Mouse (Mus musculus): ENCODE data around the gene Scp2. TPM values are rescaled to one million over a fixed set of nuclear protein-coding genes. Genes with fewer than 3 reads are reported as not detected.

The Scp2 gene
- polyA plus RNA-seq, 1 experiment from 2014 or later = 156 TPM

DNA sequence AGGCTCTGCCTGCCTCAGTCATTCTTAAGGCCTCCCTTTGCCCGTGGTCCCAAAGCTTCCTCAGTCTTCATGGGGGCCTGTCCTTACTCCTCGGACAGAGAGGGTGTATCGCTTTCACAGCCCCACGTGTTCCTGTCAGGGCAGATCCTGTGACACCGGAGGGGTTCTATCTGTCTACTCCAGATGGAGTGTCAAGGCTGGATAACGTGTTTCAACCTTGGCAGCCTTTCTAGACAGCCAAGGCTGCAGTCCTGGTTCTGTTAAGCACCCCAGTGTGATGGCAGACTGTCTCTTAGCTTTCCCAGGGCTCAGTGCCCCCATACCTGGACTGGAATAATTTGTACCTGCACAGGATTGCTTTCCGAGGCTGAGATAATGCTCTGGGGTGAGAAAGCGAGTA is 136.3 kb downstream of the Scp2 start:
- Histone ChIP-seq H3K9me3 (no peaks in the 10 kb centered on the region), H3K27me3 (0 out of 2 replicates have a peak, but pooled peaks cover 2% of the 10 kb centered on the region), H3K4me3 (no peak overlapping the region), H3K4me1 (no peaks in the 10 kb centered on the region; the same call in 1 of the 2 replicates), H3K4me2 (replicated peaks) (no peak overlapping the region), H3K9ac (no peak overlapping the region), H3K27ac (no peak overlapping the region), H3K36me3 (no peaks in the 10 kb centered on the region)
- no peak for ATAC-seq (ENCODE audit: insufficient number of reproducible peaks, insufficient read depth, low FRiP score, low TSS enrichment)
- 70% methylated on average over 8 of the region's 8 CpGs for WGBS

DNA sequence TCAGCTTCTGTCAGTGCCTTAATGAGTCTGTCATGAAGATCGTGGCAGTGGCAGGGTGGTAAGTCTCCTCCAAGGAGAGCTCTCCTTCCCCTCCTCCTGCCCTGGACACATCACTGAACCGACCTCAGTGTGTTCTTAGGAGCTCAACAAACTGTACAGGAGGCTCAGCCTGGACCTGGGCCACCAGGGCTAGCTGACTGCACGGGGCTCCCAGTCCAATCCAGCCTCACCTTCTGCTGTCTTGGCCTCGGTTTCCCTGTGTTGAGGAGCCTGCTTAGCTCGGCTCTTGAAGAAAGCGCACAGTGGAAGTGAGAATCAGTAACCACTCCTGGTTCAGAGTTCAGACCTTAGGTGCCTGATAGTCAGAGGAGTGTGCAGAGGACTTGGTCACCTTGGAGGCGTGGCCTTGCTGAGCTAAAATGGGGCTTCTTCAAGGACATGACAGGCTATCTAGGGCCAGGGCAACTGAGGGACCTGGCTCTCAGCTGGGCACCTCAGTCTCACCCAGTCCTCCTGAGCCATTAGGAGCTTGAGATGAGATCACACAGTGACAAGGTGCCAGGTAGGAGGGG is 137.2 kb downstream of the Scp2 start:
- H3K36me3 ChIP-seq = no peaks in the 10 kb centered on the region
- no peak overlapping the region for H3K4me3 ChIP-seq
- WGBS = 77% methylated on average over 7 of the region's 7 CpGs
- H3K9me3 ChIP-seq = no peaks in the 10 kb centered on the region
- no peak for ATAC-seq (ENCODE audit: insufficient number of reproducible peaks, insufficient read depth, low FRiP score, low TSS enrichment)
- no peak overlapping the region for H3K27ac ChIP-seq
- H3K4me1 ChIP-seq = no peaks in the 10 kb centered on the region; the same call in 1 of the 2 replicates
- H3K9ac ChIP-seq = no peak overlapping the region
- H3K4me2 ChIP-seq (replicated peaks) = no peak overlapping the region
- 0 out of 2 replicates have a peak, but pooled peaks cover 2% of the 10 kb centered on the region for H3K27me3 ChIP-seq

DNA sequence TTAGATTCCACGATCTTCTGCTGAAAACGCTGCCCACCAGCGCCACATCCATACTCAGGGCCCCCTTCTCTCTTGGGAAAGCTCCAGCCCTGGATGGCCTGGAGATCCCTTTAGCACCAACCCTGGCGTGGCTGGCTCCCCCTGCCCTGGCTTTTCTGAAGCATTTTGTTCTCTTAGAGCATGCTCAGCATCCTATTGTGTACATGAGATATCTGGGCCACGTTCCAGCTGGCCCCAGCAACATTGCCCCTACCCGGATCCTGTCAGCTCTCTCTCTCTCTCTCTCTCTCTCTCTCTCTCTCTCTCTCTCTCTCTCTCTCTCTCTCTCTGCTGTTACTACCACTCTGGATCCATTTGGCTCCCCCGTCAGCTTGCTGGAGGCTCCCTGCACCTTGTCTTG is 139.5 kb downstream of the Scp2 start:
- Histone ChIP-seq H3K36me3 (no peaks in the 10 kb centered on the region), H3K9ac (no peak overlapping the region), H3K4me2 (replicated peaks) (no peak overlapping the region), H3K4me1 (no peaks in the 10 kb centered on the region), H3K27me3 (0 out of 2 replicates have a peak, but pooled peaks cover 2% of the 10 kb centered on the region), H3K27ac (no peak overlapping the region), H3K4me3 (no peak overlapping the region), H3K9me3 (no peaks in the 10 kb centered on the region)
- WGBS = 67% methylated on average over 7 of the region's 7 CpGs
- no peak for ATAC-seq (ENCODE audit: insufficient number of reproducible peaks, insufficient read depth, low FRiP score, low TSS enrichment)

DNA sequence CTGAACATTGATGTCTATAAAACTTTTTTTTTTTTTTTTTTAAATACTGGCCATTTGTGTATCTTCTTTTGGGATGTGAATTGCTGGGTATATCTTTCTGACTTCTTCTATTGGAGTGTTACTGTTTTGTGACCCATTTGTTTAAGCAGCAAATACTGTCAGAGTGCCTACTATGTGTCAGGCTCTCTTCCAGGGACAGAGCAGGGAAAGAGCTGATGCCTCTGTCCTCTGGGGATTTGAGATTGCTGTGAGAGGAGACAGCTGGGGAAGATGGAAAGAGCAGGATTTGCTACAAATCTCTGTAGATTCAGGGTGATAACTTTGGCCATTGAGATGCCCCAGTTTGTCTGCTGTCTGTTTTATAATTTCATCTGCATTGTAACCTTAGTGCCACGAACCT is 145.4 kb downstream of the Scp2 start:
- WGBS = 64% methylated on average over 1 of the region's 1 CpGs
- Histone ChIP-seq H3K9me3 (no peaks in the 10 kb centered on the region), H3K4me3 (no peak overlapping the region), H3K27me3 (no peaks in the 10 kb centered on the region), H3K9ac (no peak overlapping the region), H3K4me2 (replicated peaks) (no peak overlapping the region), H3K27ac (no peak overlapping the region), H3K4me1 (peaks cover 8% of the 10 kb centered on the region), H3K36me3 (no peaks in the 10 kb centered on the region)
- ATAC-seq (ENCODE audit: insufficient number of reproducible peaks, insufficient read depth, low FRiP score, low TSS enrichment) = no peak

DNA sequence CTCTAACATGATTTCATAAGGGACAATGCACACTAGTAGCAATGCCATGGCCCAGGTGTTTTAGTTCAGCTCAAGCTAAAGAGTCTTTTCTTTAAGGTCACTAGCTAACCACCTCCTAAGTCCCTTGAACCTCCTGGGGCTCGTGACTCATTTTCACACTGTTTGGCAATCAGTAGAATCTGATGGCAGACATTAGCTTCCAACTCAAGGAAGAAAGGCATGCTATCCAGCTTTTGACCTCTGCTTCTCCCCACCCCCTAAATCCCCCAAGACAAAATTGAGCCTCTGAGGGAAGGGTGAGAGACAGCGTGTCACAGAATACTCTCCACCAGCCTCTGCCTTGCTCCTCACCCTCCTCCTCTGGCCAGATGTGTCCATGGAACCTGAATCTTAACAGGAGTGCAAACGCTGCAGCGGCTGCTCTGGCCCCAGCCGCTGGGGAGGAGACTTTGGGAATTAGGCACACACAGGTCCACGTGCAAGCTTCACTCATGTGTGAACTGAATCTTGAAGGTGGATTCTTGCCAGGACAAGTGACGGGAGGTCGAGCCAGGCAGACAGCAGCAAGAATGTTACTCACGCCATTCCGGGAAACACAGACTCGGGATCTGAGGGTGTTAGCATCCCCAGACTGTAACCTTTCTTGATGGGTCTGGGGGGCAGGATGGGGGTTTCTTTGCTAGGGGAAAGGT is 146.0 kb downstream of the Scp2 start:
- no peak overlapping the region for H3K4me3 ChIP-seq
- 25% methylated on average over 11 of the region's 11 CpGs for WGBS
- no peak overlapping the region for H3K4me2 ChIP-seq (replicated peaks)
- ATAC-seq (ENCODE audit: insufficient number of reproducible peaks, insufficient read depth, low FRiP score, low TSS enrichment) = no peak
- H3K4me1 ChIP-seq = peaks cover 8% of the 10 kb centered on the region
- no peaks in the 10 kb centered on the region for H3K36me3 ChIP-seq
- no peak overlapping the region for H3K27ac ChIP-seq
- H3K9me3 ChIP-seq = no peaks in the 10 kb centered on the region
- H3K27me3 ChIP-seq = no peaks in the 10 kb centered on the region
- no peak overlapping the region for H3K9ac ChIP-seq

DNA sequence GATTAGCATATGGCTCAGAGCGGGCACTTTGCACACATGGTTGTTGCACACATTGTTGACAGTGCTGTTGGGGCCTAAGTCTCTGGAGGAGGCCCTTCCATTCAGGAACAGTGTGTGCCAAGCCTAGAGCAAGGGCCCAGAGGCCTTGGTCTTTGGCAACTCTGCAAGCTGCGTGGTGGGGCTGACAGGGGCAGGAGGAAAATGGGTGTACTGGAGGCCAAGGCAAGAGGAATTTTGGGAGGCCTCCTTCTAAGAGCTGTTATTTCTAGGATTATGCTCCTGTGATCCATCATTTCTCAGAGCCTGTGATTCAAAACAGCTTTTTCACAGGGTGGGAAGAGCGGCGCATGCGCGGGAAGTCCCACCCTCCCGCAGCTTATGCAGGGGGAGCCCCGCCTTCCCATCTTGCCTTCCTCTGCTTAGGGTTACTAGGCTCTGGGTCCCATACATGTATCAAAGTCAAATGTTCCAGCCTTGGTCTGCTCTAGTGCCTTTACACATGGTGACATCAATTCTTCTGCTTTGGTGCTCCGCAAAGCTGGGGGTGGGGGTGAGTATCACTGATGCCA is 148.3 kb downstream of the Scp2 start:
- no peak overlapping the region for H3K4me3 ChIP-seq
- H3K4me2 ChIP-seq (replicated peaks) = no peak overlapping the region
- no peaks in the 10 kb centered on the region for H3K9me3 ChIP-seq
- no peaks in the 10 kb centered on the region for H3K27me3 ChIP-seq
- 86% methylated on average over 9 of the region's 9 CpGs for WGBS
- no peak overlapping the region for H3K9ac ChIP-seq
- 0 out of 2 replicates have a peak overlapping the region, but pooled peaks have one; percentile 26 for H3K27ac ChIP-seq
- peak; percentile 38; the same call in 1 of the 2 replicates for ATAC-seq (ENCODE audit: insufficient number of reproducible peaks, insufficient read depth, low FRiP score, low TSS enrichment)
- no peaks in the 10 kb centered on the region for H3K36me3 ChIP-seq
- H3K4me1 ChIP-seq = peaks cover 8% of the 10 kb centered on the region

DNA sequence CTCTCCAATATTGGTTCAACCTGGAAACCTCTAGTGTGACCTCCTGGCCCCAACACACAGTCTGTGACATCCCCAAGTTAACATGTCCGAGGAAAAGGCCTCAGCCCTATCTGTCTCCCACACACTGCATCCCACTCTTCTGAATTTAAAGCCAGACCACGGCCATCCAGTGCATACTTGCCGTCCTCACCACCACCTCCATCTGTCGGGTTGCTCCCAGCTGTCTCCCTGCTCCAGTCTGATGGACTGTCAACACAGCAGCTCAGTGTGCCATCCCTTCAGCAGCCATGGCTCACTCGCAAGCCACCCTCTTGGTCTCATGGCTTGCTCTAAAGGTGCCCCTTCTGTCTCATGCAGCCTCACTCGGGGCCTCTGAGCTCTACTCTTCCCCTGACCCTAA is 149.1 kb downstream of the Scp2 start:
- no peaks in the 10 kb centered on the region for H3K27me3 ChIP-seq
- no peak overlapping the region for H3K4me3 ChIP-seq
- H3K36me3 ChIP-seq = no peaks in the 10 kb centered on the region
- no peaks in the 10 kb centered on the region for H3K9me3 ChIP-seq
- H3K27ac ChIP-seq = peak overlapping the region; percentile 26; the same call in 1 of the 2 replicates
- no peak overlapping the region for H3K9ac ChIP-seq
- no peak overlapping the region for H3K4me2 ChIP-seq (replicated peaks)
- 84% methylated on average over 6 of the region's 6 CpGs for WGBS
- no peak for ATAC-seq (ENCODE audit: insufficient number of reproducible peaks, insufficient read depth, low FRiP score, low TSS enrichment)
- peaks cover 8% of the 10 kb centered on the region for H3K4me1 ChIP-seq

DNA sequence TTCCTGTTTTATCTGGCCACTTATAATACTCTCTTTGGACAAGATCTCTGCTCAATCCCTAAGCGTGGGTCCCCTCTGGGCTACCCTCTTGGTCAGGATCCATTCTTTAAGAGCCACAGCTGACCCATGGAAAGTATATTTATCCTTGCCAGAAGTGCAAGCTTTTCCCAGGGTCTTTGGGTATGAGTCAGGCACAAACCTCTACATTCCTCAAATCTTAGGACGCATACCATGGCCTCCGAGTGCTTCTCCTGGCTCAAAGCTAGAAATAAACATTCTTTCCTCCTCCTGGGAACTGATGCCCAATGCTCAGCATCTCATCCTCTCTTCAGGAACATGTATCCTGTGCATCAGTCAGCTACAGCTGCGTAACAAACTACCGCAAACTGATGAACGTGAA is 149.8 kb downstream of the Scp2 start:
- no peak overlapping the region for H3K27ac ChIP-seq
- H3K9ac ChIP-seq = no peak overlapping the region
- no peaks in the 10 kb centered on the region for H3K36me3 ChIP-seq
- H3K27me3 ChIP-seq = no peaks in the 10 kb centered on the region
- no peak overlapping the region for H3K4me3 ChIP-seq
- ATAC-seq (ENCODE audit: insufficient number of reproducible peaks, insufficient read depth, low FRiP score, low TSS enrichment) = no peak
- 87% methylated on average over 6 of the region's 6 CpGs for WGBS
- no peak overlapping the region for H3K4me2 ChIP-seq (replicated peaks)
- no peaks in the 10 kb centered on the region for H3K9me3 ChIP-seq
- peaks cover 8% of the 10 kb centered on the region for H3K4me1 ChIP-seq

Small RNA genes lying within 50 kb of the gene (microRNA-seq; reads per million reads assigned to microRNA genes)
- not detected for gene Mir6397

Other genes with a start within 250 kb of the Scp2 start
- 26.1 and 31.1 TPM in 2 replicates for gene Cpt2, start 221.4 kb downstream of the Scp2 start, polyA plus RNA-seq (2016; fragmentation: Nextera tagmentation; extraction: Ambion mirVana)
- not detected in 2 replicates for gene Slc1a7, start 176.7 kb downstream of the Scp2 start, polyA plus RNA-seq (2016; fragmentation: Nextera tagmentation; extraction: Ambion mirVana)
- gene Podn, start 48.6 kb downstream of the Scp2 start, polyA plus RNA-seq (2016; fragmentation: Nextera tagmentation; extraction: Ambion mirVana) = 0.41 and 0.79 TPM in 2 replicates
- gene Echdc2, start 20.4 kb upstream of the Scp2 start, polyA plus RNA-seq (2016; fragmentation: Nextera tagmentation; extraction: Ambion mirVana) = 35.2 and 35.7 TPM in 2 replicates
- gene Zyg11a, start 73.0 kb upstream of the Scp2 start, polyA plus RNA-seq (2016; fragmentation: Nextera tagmentation; extraction: Ambion mirVana) = 0.22 TPM in 1 of 2 replicates, not detected in the other
- gene Zyg11b, start 156.1 kb upstream of the Scp2 start, polyA plus RNA-seq (2016; fragmentation: Nextera tagmentation; extraction: Ambion mirVana) = 18.4 and 20.5 TPM in 2 replicates
- gene Coa7, start 183.1 kb upstream of the Scp2 start, polyA plus RNA-seq (2016; fragmentation: Nextera tagmentation; extraction: Ambion mirVana) = 55.6 and 58.0 TPM in 2 replicates
- 13.3 and 14.4 TPM in 2 replicates for gene Shisal2a, start 238.4 kb upstream of the Scp2 start, polyA plus RNA-seq (2016; fragmentation: Nextera tagmentation; extraction: Ambion mirVana)